Mouse (Mus musculus) forebrain, embryonic 15.5 days (tissue): ENCODE data around the gene Pcnx. TPM values are rescaled to one million over a fixed set of nuclear protein-coding genes. Genes with fewer than 3 reads are reported as not detected.

Experiments
- ATAC-seq: fragments of 200-750 bp; cut with Nextera tagmentation; replicated peaks from 2 replicates; pipeline ENCODE4 v1.8.0; 2017; ENCODE audit warnings: mild to moderate bottlenecking, moderate TSS enrichment, moderate library complexity
- H3K27ac ChIP-seq: fragments of 300-500 bp; sonication (generic); replicated peaks from 2 replicates; pipeline ENCODE4 v1.5.1; 2015; ENCODE audit warnings: mild to moderate bottlenecking, inconsistent platforms
- H3K27me3 ChIP-seq: fragments of 300-500 bp; sonication (generic); 2 replicates; pipeline ENCODE4 v1.6.1; 2015; ENCODE audit warnings: inconsistent platforms
- H3K36me3 ChIP-seq: fragments of 300-500 bp; sonication (generic); 2 replicates; pipeline ENCODE4 v1.6.1; 2015; ENCODE audit warnings: mild to moderate bottlenecking, inconsistent platforms
- H3K4me1 ChIP-seq: fragments of 300-500 bp; sonication (generic); 2 replicates; pipeline ENCODE4 v1.6.1; 2015; ENCODE audit warnings: inconsistent platforms
- H3K4me2 ChIP-seq: fragments of 300-500 bp; sonication (generic); replicated peaks from 2 replicates; pipeline ENCODE4 v1.6.1; 2015; ENCODE audit warnings: mild to moderate bottlenecking, inconsistent platforms
- H3K4me3 ChIP-seq: fragments of 300-500 bp; sonication (generic); 2 replicates; pipeline ENCODE4 v1.5.1; 2015; ENCODE audit warnings: mild to moderate bottlenecking, inconsistent platforms
- H3K9ac ChIP-seq: fragments of 300-500 bp; sonication (generic); replicated peaks from 2 replicates; pipeline ENCODE4 v1.6.1; 2015; ENCODE audit warnings: mild to moderate bottlenecking, inconsistent platforms
- H3K9me3 ChIP-seq: fragments of 300-500 bp; sonication (generic); 2 replicates; pipeline ENCODE4 v1.6.1; 2016; ENCODE audit warnings: inconsistent platforms
- WGBS: fragments of 180-500 bp; shearing (Covaris S2); methylation state at CpG from one replicate; pipeline ENCODE4 v1.1.7; 2015; ENCODE audit warnings: mixed read lengths; 5-methylcytosine and 5-hydroxymethylcytosine counted together
- polyA plus RNA-seq: library from polyadenylated mRNA; unstranded; fragments of >200 nt; fragmentation: Nextera tagmentation; extraction: Ambion mirVana; gene quantifications from 2 replicates; pipeline ENCODE4 v1.2.1, GENCODE M21; 2015

Gene Pcnx
- polyA plus RNA-seq, 1 experiment from 2014 or later = 14.2 TPM

DNA sequence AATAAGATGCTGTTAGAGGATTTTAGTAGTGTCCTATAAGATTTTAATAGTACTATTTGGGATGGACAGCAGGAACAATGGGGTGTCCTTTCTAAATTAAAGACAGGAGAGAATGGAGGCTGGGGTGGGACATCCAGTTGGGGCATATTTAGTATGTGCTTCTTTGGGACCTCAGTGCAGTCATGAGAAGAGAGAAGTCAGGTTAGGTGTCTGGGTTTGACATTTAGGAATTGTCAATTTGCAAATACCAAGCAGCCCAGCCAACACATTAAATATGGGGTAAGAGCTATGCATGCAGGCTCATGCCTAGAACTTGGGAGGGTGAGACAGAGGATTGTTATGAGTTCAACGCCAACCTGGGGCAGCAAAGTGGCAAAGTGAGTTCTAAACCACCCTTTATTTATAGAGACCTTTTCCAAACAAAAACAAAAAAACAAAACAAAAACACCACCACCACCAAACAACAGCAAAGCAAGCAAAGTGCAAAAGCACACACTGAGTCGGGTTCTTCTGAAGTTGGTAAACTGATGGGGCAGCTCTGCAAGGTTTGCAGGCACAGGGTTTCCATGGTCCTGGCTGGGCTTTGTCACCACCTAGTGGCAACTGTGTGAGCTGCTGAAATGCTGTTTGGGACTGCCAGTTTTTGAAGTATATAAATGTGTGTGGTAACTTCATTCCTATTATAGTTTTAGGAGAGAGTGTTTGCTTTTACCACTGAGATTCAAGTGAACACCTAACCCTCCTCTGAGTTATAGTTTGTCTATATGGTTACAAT lies 55.5 kb downstream of the Pcnx start:
- WGBS = 55% methylated on average over 2 of the region's 2 CpGs
- Histone ChIP-seq H3K4me2 (no peak overlapping the region), H3K4me3 (no peak overlapping the region), H3K9me3 (no peaks in the 10 kb centered on the region), H3K27me3 (no peaks in the 10 kb centered on the region), H3K36me3 (peaks cover 24% of the 10 kb centered on the region), H3K9ac (no peak overlapping the region), H3K27ac (no peak overlapping the region), H3K4me1 (0 out of 2 replicates have a peak, but pooled peaks cover 2% of the 10 kb centered on the region)
- peak; percentile 57; the same call in 1 of the 2 replicates for ATAC-seq

DNA sequence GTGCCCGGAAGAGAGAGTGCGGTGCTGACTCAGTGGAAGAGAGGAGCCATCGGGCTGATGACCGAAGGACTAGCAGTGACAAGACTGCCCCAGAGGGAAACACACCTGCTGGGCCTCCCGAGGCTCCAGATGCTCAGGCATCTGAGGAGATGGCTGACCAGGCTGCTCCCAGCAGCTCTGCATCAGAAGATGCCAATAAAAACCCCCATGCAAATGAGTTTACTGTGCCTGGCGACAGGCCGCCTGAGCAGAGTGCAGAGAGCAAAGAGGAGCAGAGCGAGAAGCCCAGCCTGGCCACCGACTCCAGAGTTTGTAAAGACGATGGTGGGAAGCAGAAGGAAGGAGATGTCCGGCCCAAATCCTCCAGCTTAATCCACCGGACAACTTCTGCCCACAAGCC lies 58.5 kb downstream of the Pcnx start:
- H3K4me2 ChIP-seq = no peak overlapping the region
- H3K36me3 ChIP-seq = peaks cover 23% of the 10 kb centered on the region
- H3K4me3 ChIP-seq = no peak overlapping the region
- no peaks in the 10 kb centered on the region for H3K27me3 ChIP-seq
- no peak overlapping the region for H3K27ac ChIP-seq
- no peaks in the 10 kb centered on the region for H3K9me3 ChIP-seq
- no peaks in the 10 kb centered on the region for H3K4me1 ChIP-seq
- H3K9ac ChIP-seq = no peak overlapping the region
- no peak for ATAC-seq
- 89% methylated on average over 12 of the region's 12 CpGs for WGBS

DNA sequence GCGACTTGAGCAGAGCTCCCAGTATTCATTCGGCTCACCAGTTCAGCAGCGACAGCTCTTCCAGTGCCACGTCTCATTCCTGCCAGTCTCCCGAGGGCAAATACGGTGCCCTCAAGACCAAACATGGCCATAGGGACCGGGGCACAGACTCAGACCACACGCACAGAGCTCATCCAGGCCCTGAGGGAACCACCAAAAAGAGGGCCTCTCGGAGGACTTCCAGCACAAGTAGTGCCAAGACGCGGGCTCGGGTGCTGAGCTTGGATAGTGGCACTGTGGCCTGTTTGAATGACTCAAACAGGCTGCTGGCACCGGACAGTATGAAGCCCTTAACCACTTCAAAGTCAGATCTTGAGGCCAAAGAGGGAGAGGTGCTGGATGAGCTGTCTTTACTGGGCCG lies 59.1 kb downstream of the Pcnx start:
- Histone ChIP-seq H3K36me3 (peaks cover 20% of the 10 kb centered on the region), H3K4me2 (no peak overlapping the region), H3K27me3 (no peaks in the 10 kb centered on the region), H3K4me3 (no peak overlapping the region), H3K27ac (no peak overlapping the region), H3K9ac (no peak overlapping the region), H3K9me3 (no peaks in the 10 kb centered on the region), H3K4me1 (no peaks in the 10 kb centered on the region)
- no peak for ATAC-seq
- WGBS = 95% methylated on average over 14 of the region's 14 CpGs

DNA sequence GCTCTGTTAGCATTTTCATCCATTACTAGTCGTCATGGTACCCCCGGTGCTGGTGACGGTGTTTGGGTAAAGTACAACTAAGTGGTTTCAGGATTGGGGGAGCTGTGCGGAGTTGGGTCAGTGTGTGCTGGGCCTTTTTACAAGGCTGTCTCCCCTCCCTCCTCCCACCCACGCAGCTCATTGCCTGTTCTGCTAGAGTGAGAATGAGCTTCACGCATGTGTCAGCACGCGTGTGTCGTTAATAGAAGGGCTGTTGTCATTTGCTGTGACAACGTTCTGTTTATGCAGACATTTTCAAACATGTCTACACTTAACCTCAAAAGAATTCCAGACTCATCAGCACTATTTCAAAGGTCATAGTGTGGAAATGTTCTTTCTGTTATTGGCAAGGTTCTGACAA lies 60.2 kb downstream of the Pcnx start:
- 74% methylated on average over 10 of the region's 10 CpGs for WGBS
- H3K27ac ChIP-seq = no peak overlapping the region
- no peak overlapping the region for H3K4me3 ChIP-seq
- ATAC-seq = no peak
- H3K4me2 ChIP-seq = no peak overlapping the region
- peaks cover 20% of the 10 kb centered on the region for H3K36me3 ChIP-seq
- H3K27me3 ChIP-seq = no peaks in the 10 kb centered on the region
- H3K9me3 ChIP-seq = no peaks in the 10 kb centered on the region
- H3K9ac ChIP-seq = no peak overlapping the region
- H3K4me1 ChIP-seq = no peaks in the 10 kb centered on the region

DNA sequence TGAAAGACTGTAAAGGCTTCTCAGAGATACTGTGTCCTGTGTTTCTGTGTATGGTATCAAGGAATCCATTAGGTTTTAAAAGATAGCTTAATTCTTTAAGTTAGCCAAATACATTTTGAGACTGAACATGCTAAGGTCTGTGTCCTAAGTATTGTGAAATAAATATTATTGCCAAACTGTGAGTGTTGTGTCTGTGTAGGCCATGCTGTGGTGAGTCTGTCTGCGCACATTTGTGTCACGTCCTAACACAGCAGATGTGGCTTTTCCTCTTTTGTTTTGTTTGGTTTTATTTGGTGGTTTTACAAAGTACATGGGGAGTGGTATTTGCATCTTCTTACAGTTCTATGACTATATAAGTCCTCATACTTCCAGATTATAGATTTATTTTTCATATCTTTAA lies 60.8 kb downstream of the Pcnx start:
- no peak overlapping the region for H3K27ac ChIP-seq
- no peaks in the 10 kb centered on the region for H3K27me3 ChIP-seq

DNA sequence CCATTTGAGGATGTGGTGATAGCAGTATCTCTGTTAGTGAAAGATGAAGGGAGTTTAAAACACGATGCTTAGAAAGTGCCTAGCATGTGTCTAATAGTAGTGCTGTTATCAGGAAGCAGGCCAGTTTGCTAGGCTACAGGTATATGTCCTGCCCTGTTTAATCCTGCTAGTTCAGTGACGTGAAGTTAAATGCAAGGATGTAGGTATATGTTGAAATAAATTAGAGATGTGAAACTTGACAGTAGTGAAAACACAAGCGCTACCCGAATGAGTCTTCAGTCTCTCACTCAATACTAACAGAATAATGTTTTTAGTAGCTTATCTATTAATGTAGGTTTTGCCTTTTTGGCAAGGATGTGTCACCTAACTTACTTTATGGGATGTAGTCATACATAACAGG lies 62.0 kb downstream of the Pcnx start:
- ATAC-seq = no peak
- Histone ChIP-seq H3K27me3 (no peaks in the 10 kb centered on the region), H3K9me3 (no peaks in the 10 kb centered on the region), H3K27ac (no peak overlapping the region), H3K36me3 (peaks cover 20% of the 10 kb centered on the region), H3K4me3 (no peak overlapping the region), H3K4me2 (no peak overlapping the region), H3K9ac (no peak overlapping the region), H3K4me1 (no peaks in the 10 kb centered on the region)
- 92% methylated on average over 4 of the region's 4 CpGs for WGBS

More for the DNA sequence above, 60.8 kb downstream of the Pcnx start:
- Histone ChIP-seq H3K9me3 (no peaks in the 10 kb centered on the region), H3K9ac (no peak overlapping the region), H3K4me2 (no peak overlapping the region), H3K4me3 (no peak overlapping the region), H3K36me3 (peaks cover 20% of the 10 kb centered on the region), H3K4me1 (no peaks in the 10 kb centered on the region)
- WGBS = 86% methylated on average over 2 of the region's 2 CpGs
- no peak for ATAC-seq

DNA sequence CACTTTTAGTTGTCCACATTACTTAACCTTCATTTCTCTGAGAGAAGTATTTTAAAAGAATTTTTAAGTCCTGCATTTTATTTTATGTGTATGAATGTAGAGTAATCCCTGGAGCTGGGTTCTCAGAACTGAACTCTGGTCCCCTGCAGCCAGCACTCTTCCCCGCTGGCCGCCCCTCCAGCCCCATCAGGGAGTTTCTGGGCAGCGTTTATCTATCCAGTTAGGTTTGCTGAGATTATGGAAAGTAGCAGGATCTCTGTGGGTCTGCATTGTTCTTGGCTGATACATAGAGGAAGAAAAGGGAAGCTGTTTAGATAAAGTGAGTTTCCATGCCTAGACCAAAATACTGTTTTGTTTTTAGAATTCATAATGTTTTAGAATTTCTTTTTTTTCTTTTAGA lies 63.0 kb downstream of the Pcnx start:
- H3K4me1 ChIP-seq = peaks cover 6% of the 10 kb centered on the region
- no peaks in the 10 kb centered on the region for H3K9me3 ChIP-seq
- no peak overlapping the region for H3K4me3 ChIP-seq
- no peaks in the 10 kb centered on the region for H3K27me3 ChIP-seq
- no peak overlapping the region for H3K27ac ChIP-seq
- WGBS = 75% methylated on average over 3 of the region's 3 CpGs
- no peak overlapping the region for H3K4me2 ChIP-seq
- H3K9ac ChIP-seq = no peak overlapping the region
- H3K36me3 ChIP-seq = peaks cover 16% of the 10 kb centered on the region
- no peak for ATAC-seq

DNA sequence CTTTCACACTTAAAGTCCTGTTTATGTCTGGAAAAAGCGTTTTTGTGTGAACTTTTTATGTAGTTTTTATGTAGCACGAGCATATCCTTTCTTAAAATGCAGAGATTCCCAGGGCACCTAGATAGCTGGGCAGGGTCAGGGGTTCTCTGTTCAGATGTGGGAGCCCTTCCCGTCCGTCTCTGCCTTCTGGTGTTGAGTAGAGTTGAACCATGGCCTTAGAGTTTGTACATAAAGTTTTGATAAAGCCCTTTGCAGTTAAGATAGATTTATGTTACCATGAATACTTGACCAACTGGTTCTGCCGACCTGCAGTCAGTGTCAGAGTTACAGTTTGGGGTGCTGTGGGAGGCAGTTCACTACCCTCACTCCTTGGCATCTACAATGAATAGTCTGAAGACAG lies 67.3 kb downstream of the Pcnx start:
- Histone ChIP-seq H3K27me3 (no peaks in the 10 kb centered on the region), H3K27ac (no peak overlapping the region), H3K36me3 (0 out of 2 replicates have a peak, but pooled peaks cover 3% of the 10 kb centered on the region), H3K4me2 (no peak overlapping the region), H3K4me1 (peaks cover 19% of the 10 kb centered on the region), H3K4me3 (no peak overlapping the region), H3K9ac (no peak overlapping the region), H3K9me3 (no peaks in the 10 kb centered on the region)
- ATAC-seq = no peak
- WGBS = 90% methylated on average over 5 of the region's 5 CpGs

DNA sequence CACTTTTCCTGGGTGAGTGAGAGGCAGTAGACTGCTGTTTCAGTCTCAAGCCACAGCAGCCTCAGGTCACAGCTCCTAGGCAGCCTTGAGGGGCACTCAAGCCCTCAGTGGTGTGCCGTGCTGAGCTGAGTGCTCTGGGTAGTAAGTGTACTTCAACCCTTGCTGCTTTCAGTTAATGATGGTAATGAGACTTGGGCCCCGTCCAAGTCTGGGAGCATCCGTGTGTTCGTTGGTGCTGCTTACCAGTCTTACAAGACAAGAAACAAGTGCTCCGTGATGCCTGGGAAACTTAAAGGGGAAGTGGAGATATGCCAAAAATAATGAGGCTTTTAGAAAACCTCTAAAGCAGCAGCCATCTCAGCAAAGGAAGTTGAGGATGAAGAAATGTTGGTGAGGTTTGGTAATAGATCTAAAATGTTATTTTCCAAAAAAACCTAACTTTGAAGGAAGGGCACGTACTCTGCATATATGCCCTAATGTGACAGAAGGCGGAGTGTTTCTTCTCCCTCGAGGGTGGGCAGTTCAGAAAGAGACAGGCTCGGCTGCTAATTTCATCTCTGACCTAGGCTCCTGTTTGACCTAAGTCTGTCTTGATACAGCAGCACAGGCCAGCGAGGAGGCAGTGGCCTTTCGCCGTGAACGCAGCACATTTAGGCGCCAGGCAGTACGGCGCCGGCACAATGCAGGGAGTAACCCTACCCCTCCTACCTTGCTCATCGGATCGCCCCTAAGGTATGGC lies 68.0 kb downstream of the Pcnx start:
- H3K27me3 ChIP-seq = no peaks in the 10 kb centered on the region
- no peak overlapping the region for H3K9ac ChIP-seq
- H3K9me3 ChIP-seq = no peaks in the 10 kb centered on the region
- WGBS = 59% methylated on average over 19 of the region's 19 CpGs
- no peak; the same call in 1 of the 2 replicates for ATAC-seq
- H3K4me3 ChIP-seq = no peak overlapping the region
- peak overlapping the region; percentile 37; the same call in 1 of the 2 replicates for H3K27ac ChIP-seq
- peaks cover 20% of the 10 kb centered on the region for H3K4me1 ChIP-seq
- 0 out of 2 replicates have a peak, but pooled peaks cover 3% of the 10 kb centered on the region for H3K36me3 ChIP-seq
- H3K4me2 ChIP-seq = no peak overlapping the region

DNA sequence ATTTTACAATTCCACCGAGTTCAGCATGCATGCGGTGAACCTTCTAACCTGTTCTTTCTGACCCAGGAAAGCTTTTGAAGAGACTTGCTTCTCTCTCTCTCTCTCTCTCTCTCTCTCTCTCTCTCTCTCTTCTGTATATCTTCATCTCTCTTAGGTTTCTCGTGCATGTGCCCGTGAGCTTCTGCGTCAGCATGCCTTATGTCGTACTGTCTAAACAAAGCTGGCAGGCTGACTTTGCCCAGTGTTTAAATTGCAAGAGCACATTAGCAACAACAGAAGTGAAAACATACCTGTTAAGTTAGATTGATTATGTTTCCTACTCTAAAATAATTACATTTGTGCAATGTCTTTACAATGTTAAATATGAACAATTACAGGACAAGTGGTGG lies 68.6 kb downstream of the Pcnx start:
- Histone ChIP-seq H3K9me3 (no peaks in the 10 kb centered on the region), H3K4me3 (no peak overlapping the region), H3K9ac (no peak overlapping the region), H3K4me2 (no peak overlapping the region), H3K27me3 (no peaks in the 10 kb centered on the region), H3K4me1 (peaks cover 20% of the 10 kb centered on the region), H3K36me3 (0 out of 2 replicates have a peak, but pooled peaks cover 7% of the 10 kb centered on the region), H3K27ac (peak overlapping the region; percentile 37; the same call in 1 of the 2 replicates)
- no peak for ATAC-seq
- WGBS = 73% methylated on average over 6 of the region's 6 CpGs

DNA sequence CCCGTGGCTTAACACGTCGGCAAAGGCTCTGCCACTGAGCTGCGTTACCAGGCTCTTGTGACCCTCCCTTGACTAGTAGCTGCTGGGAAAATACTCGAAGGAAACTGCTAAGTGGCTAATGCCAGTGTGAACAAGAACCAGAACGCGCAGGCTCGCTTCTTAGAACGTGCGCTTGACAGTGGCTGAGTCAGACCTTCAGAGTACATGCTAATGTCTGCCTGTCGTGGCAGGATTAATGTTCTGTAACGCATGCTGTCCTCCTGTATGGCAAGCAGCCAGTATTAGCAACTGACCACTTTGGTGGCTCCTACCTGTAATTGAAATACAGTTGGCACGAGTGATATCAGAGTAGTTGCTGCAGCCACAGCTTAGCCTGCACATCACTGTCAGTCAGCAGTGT lies 72.2 kb downstream of the Pcnx start:
- no peak for ATAC-seq
- Histone ChIP-seq H3K27ac (no peak overlapping the region), H3K36me3 (0 out of 2 replicates have a peak, but pooled peaks cover 13% of the 10 kb centered on the region), H3K4me3 (no peak overlapping the region), H3K4me2 (no peak overlapping the region), H3K4me1 (peaks cover 20% of the 10 kb centered on the region), H3K9me3 (no peaks in the 10 kb centered on the region), H3K9ac (no peak overlapping the region), H3K27me3 (no peaks in the 10 kb centered on the region)
- WGBS = 75% methylated on average over 13 of the region's 13 CpGs

DNA sequence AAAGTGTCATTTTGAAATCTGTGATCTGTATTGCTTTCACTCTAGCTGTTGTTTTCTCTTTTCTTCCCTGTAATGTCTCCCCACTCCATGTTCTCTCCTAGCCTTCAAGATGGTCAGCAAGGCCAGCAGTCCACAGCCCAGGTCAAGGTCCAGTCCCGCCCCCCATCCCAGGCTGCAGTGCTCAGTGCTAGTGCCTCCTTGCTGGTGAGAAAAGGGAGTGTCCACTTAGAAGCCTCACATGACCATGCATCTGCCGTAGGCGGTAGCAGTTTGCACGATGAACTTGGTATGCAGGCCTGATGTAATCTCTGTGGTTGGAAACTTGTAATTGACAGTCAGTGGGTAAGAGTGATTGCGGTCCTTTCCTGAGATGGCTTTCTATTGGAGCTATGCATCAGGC lies 73.6 kb downstream of the Pcnx start:
- 0 out of 2 replicates have a peak, but pooled peaks cover 13% of the 10 kb centered on the region for H3K36me3 ChIP-seq
- H3K4me2 ChIP-seq = no peak overlapping the region
- no peak overlapping the region for H3K4me3 ChIP-seq
- WGBS = 88% methylated on average over 5 of the region's 5 CpGs
- H3K9me3 ChIP-seq = no peaks in the 10 kb centered on the region
- H3K9ac ChIP-seq = no peak overlapping the region
- no peaks in the 10 kb centered on the region for H3K27me3 ChIP-seq
- H3K4me1 ChIP-seq = peaks cover 8% of the 10 kb centered on the region; the same call in 1 of the 2 replicates
- ATAC-seq = no peak
- H3K27ac ChIP-seq = no peak overlapping the region
